Mouse (Mus musculus) lung, adult 10 weeks (tissue): ENCODE measurements around the gene Gm21854. TPM values are rescaled to one million over a fixed set of nuclear protein-coding genes. Genes with fewer than 3 reads are reported as not detected.

Source experiments
- polyA plus RNA-seq: library from polyadenylated mRNA; stranded (reverse); fragments of 350-450 nt; fragmentation: Illumina TruSeq; extraction: RNeasy Lipid Tissue Mini Kit (QIAGEN cat#74804); gene quantifications from one replicate; pipeline ENCODE4 v1.2.3, GENCODE M21; 2014; ENCODE audit warnings: low read depth, low replicate concordance; ENCODE audit not compliant: insufficient read depth

The Gm21854 gene
- polyA plus RNA-seq: not detected

DNA sequence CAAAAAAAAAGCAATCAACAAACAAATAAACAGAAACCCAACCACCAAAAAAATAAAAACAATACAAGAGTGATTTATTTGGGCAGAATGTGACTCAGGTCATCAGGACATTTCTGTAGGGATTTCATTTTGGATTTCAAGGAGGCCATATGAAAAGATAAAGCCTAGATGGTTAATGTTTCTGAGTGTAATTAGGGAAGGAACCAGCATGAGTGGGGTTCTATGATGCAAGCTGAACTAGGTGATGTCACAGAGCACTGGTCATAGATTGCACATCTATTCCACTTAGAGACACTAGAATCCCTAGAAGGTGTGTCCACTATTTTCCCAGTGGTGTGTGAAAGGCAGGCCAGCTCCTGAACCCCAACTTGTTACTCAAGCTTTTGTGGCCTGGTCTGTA is at the start of gene Gm21854:
Gene Gm21854 (plus strand): TSS at position 301 of the 400 bp plus-strand sequence.

Other genes starting within 250 kb of the Gm21854 start
- not detected for gene Gm20914, start 69.0 kb downstream of the Gm21854 start, polyA plus RNA-seq
- gene Gm28171, start 136.4 kb downstream of the Gm21854 start, polyA plus RNA-seq: not detected